Mouse (Mus musculus) thymus, postnatal 14 days (tissue): ENCODE data around the gene Tmem54.
A peak's percentile ranks its signal among the peaks of the same experiment; 100 is the strongest.

ENCODE experiments used
- DNase-seq: peaks from one replicate; pipeline ENCODE4 v3.0.0; 2021

Gene Tmem54

DNA sequence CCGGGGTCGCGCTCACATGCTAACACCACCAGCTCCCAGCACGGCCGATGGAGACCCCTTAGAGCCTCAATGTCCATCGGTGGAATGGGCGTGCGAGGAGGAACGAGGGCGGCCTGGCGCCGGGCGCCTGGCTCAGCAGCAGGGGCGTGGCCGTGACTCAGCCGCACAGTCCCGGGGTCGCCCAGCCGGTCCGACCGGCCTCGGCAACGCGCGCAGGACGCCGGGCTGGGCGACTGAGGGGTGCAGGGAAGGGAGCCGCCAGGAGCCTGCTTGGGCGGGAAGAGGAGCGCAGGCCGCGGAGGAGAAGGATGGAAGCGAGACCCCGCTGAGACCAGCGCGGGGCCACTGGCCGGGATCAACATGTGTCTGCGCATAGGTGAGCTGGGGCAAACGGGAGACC, at the start of gene Tmem54:
Tmem54 (plus strand) TSS at position 193 of the 400 bp plus-strand sequence.
- no peak for DNase-seq

DNA sequence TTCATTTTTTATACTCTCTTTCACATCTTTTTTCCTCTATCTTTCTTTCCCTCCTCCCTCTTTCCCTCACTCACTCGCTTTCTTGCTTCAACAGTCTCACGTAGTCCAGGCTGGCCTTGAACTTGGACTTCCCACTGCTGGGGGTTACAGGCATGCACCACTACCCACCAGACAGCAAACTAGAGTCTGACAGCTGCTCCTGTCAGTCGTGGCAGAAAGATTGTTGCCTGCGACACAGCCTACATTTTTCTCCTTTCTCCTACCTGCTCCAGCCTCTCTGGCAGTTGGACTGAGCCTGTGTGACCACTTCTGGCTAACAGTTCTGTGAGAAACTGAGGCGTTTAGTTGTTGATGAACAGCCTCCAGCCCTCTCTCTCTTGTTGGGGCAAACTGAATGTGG, 49.8 kb upstream of the Tmem54 start:
- no peak for DNase-seq

DNA sequence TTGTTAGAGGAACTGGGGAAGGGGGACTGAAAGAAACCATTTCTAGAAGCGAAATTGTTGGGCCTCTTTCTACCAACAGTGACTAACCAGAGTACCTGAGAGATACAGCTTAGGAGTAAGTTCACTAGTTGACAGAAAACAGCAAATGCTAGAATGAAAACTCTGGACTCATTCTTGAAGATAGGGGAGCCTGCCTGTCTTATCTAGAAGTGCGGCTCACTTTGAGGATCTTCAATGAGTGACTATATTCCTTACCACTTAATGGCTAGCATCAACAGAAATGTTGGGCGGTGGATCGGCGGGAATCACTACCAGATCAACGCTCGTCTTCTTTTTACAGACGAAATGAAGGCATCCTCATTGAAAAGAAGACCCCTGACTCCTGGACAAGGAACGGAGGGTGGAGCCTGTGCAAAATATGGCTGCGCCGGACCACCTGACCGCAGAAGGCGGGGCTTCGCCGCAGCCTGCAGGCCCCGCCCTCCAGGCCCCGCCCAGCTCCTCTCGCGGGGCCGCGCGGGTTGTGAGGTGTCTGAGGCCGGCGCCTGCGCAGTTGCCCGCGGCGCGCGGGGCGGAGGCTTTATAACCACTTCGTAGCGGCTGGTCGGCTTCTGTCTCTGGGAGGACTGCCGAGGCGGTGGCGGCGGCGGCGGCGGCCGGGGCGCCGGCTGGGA, 47.7 kb upstream of the Tmem54 start:
- DNase-seq = peak; percentile 96

DNA sequence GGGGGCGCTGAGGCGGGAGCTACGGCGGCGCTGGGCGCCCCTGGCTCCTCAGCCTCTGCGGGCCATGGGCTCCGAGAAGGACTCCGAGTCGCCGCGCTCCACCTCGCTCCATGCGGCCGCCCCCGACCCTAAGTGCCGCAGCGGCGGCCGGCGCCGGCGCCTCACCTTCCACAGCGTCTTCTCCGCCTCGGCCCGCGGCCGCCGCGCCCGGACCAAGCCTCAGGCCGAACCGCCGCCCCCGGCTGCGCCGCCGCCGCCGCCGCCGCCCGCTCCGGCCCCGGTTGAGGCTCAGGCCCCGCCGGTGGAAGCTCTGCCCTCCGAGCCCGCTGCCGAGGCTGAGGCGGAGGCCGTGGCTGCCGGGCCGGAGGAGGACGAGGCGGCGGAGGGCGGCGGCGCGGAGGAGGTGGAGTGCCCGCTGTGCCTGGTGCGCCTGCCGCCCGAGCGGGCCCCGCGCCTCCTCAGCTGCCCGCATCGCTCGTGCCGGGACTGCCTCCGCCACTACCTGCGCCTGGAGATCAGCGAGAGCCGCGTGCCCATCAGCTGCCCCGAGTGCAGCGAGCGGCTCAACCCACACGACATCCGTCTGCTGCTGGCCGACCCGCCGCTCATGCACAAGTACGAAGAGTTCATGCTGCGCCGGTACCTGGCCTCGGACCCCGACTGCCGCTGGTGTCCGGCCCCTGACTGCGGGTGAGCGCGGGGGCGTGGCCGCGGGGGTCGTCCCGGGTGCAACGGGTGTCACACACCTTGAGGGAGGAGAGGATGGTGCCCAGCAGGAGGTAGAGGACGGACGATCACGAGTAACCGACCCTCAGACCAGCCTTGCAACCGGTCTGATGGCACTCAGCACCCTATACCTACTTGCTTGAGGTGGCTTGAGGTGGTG, 46.9 kb upstream of the Tmem54 start, which contains the start of gene Rnf19b:
Rnf19b (plus strand) TSS at position 65 of the 886 bp plus-strand sequence.
- DNase-seq = peak; percentile 65

DNA sequence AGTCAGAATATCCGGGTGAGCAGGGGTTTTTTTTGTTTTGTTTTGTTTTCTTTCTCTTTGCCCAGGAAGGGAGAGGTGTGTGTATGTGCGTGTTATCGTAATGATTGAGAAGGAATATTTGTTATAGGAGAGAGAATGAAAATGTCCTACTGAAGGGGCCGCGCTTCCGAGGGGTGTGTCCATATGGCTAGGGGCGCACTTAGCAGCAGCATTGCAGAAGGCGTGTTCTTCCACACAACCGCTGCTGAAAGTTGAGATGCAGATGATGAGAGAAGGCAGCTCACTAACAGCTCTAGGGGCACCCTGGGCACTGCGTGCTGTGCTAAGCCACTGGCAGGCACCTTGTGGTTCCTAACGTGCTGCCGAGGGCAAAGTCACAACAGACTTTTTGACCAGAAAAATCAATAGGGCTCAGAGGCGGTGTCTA, 46.2 kb upstream of the Tmem54 start:
- peak; percentile 46 for DNase-seq

DNA sequence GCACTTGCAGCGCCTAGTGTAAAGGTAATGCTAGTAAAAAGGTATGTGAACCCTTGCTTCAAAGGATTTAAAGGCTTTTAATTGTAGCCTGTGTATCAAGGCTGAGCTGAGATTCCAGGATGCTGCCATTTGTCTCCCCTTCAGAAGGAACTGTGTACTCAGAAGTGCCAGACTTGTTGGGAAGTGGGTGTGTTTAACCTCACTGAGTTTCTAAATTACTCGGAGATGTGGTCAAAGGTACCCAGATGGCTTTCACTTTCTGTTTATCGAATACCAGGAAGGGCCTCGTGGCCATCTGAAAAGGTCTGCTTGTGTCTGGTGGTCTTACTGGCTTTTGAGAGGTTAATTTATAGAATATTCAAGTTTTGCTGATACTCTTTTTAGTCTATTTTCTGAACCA, 45.4 kb upstream of the Tmem54 start:
- no peak for DNase-seq

DNA sequence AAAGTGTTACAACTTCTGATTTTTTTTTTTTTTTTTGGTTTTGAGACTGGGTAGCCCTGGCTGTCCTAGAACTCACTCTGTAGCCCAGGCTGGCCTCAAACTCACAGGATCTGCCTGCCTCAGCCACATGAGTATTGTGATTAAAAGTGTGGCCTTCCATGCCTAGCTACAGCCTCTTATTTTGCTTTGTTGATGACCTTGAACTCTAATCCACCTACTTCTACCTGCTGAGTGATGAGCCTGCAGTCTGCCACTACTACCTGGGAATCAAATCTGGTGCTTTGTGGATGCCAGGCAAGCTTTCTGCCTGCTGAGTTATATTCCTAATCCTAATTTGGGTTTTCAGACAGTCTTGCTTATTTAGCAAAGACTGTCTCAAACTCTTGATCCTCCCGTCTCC, 43.9 kb upstream of the Tmem54 start:
- no peak for DNase-seq

DNA sequence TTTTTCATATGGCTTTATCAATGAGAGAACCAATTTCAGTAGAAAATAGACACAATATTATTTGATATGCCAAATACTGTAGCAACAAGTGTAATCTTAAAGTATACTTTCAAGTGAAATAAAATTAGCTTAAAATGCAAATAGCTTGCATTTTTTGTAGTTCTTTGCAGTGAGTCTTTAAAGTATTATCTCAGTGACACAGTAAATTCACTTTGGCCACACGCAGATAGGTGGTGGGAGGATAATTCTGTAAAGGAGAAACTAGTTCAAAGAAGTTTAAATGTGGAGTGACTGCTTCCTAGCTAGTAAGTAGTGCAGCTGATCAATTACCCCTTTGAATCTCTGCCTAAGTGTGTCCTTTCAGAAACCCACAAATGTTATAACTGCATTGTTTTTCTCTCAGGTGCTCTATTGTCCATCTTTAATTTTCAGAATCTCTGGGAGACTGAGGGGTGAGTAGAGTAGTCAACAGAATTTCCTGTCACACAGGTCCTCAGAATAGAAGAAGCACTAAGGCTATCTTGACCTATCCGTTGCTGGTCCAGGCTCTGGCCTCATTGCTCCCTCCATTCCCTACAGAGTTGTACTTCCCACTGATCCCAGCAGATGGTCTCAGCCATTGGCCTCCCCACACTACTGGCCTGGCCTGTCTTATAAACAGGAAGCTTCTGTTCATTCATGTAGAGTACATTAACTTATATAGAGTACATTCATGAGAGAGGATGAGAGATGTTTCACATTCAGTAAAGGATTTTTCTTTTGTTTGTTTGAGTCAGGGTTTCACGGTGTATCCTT, 42.9 kb upstream of the Tmem54 start:
- DNase-seq = no peak

DNA sequence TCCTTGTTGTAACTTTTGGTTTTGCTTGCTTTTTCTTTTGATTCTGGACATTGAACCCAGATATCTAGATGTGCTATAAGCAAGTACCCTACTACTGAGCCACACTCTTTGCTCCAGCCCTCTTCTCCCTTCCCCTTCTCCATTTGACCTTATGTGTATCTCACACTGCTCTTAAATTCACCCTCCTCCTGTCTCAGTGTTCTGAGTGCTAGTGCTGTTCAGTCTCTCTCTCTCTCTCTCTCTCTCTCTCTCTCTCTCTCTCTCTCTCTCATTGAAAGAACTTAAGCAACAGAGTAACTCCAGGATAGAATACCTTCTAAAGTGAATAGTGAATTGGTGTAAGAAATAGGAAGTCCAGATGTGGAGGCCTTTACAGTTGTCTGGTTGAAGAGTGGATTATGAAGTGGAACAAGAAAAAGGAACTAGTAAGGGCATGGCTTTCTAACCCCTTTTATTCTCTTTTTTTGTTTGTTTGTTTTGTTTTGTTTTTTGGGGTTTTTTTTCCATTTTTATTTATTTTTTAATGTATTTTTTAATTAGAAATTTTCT, 39.6 kb upstream of the Tmem54 start:
- DNase-seq = no peak

DNA sequence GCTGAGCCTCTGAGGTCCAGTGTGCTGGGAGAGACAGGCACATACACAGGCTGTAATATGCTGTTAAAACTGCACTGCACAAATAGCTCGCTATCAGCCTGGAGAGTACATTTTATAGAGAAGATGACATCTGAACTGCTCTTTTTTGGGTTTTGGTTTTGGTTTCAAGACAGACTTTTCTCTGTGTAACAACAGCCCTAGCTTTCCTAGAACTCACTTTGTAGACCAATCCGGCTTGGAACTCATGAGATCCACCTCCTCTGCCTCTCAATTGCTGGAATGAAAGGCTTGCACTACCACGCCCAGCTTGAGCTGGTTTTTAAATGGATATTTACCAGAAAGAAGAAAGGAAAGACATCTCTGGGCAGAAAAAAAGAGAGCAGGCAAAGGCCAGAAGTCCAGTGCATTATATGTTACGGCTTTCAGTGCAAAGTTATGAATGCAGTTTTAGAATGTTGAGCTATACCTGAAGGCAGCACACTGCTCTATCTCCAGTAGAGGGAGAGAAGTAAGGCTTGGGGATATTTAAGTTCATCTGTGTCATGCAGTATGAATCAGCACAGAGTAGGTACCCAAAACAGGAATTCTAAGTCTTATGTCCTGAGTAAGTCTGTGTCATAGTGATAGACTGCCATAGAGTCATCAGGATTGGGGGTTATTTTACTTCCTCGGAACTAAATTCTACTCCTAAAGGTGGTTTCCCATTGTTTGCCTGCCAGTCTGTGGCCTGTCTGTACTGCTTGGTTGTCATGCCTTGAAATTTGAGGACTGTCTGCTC, 37.5 kb upstream of the Tmem54 start:
- no peak for DNase-seq

DNA sequence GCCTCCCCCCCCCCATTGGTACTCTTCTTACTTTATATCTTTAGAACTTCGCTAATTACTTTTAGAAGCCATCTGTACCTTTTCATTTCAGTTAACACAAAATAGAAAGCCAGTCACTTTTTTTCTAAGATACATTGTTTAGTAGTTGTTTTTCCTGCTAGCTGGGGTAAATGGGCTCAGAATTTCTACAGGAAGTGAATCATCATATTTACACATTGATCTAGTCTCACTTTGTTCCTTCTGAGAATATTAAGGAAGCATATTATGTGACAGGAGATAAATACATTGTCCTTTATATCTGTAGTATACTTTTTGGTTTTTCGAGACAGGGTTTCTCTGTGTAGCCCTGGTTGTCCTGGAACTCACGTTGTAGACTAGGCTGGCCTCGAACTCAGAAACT, 36.5 kb upstream of the Tmem54 start:
- DNase-seq = no peak

DNA sequence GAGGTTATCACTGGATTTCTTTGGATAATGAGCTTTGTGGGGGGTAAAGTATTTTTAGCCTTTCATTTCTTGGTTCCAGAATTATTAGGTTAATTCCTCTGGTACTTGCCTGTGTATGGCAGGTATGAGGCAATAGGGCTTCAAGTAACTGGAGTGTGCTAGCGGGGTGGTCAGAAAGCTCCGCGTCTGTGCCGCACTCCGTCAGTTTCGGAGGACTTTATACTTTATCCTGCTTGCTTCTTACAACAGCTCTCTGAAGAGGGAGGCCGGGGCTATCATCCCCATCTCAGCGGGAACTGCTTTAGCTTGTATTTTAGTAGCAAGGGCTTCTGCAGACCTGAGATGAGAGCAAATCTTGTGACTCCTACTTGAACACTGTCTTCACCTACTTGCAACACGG, 26.2 kb upstream of the Tmem54 start:
- DNase-seq = no peak

DNA sequence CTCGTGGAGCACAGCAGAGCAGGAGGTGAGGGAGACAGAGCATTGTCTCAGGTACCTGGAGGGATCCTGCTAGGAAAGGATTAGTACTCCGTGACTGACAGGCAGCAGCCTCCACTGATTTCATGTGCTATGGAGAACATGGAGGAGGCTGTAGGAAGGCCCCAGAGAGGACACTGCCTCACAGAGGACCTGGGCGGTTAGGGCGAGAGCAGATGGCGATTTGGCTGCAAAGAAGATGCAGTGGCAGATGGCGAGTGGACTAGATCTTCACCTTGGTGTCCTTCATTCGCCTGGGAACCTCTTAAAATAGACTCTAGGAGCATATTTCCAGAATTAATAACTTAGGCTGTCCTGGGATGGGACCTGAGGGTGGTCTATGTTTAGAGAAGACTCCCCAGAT, 24.3 kb upstream of the Tmem54 start:
- DNase-seq = no peak

DNA sequence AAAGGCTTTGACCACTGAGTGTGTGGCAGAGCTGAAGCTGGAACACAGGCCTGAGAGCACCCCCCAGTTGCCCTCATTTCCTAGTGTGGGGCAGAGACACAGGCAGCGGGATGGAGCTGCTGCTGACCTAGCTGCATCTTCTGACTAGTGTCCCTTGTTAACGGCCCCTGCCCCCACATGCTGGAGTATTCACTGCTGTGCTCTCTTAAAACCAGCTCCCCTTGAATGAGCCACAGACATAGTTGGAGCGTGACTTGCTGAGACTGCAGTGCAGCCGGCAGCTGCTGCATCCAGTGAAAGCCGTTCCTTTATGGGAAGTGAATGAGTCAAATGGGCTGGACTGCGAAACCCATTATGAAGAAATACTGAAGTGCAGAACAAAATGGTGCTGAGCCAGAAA, 23.8 kb upstream of the Tmem54 start:
- DNase-seq = no peak

DNA sequence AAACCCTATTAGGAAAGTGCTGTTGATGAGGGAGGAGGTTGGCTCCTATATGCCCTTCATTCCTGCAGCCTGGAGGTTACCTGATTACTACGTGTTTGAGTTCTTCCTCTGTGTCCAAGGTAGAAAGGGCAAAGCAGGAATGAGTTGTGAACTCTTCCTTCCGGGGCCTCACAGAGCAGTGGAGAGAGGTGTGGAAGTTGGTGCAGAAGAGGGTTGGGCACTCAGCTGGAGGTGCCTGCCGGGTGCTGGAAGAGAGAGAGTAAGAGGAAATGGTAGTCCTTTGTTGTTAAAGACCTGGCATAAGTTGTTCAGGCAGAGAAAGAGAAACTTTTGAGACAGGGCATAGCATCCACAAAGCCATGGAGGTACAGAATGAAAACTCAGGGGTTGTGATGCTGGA, 23.4 kb upstream of the Tmem54 start:
- no peak for DNase-seq

DNA sequence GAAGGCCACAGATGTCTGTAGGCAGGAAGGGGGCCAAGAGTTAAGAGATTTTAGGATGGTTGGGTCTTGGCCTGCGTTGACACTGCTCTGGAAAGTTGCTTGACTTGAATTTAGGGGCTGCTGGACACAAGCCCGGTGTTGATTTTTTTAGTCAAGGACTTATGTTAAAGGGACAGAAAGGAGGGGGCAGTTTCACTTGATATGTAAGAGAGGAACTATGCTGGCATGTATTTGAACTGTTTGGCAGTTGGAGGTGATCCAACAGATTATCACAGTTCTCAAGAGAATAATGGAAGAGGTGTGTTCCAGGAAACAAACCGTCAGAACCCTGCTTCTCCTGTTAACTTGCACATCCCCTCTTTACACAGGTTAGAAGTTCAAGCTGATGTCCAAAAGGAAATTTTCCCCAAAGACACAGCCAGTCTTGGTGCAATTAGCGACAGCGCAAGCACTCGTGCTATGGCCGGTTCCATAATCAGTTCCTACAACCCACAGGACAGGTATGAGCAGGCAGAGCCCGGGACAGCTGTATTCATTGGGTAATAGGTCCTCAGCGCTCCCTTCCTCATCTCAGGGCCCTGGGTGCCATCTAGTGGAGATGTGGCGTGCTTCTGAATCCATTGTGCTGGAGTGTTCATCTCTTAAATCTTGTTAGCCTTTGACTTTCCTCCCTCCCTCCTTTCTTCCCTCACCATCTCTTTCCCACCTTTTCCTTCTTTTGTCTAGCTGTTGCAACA, 22.8 kb upstream of the Tmem54 start:
- peak; percentile 69 for DNase-seq

DNA sequence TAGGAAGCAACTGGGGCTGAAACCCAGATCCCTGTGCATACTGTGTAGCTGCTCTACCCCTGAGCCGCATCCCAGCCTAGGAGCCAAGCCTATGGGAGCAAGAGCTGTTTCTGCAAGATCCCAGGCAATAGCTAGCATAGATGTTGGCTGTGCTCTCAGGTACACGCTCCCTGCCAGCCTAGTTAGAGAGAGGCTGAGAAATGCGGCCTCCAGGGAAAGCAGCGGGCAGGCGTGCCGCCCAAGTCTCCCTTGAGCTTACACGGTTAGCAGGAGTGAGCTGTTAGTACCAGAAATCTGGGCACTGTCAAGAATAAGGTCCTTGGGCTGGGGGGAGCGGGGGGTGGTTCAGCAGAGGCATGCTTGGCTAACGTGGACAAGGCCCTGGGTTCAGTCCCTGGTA, 20.5 kb upstream of the Tmem54 start:
- no peak for DNase-seq

DNA sequence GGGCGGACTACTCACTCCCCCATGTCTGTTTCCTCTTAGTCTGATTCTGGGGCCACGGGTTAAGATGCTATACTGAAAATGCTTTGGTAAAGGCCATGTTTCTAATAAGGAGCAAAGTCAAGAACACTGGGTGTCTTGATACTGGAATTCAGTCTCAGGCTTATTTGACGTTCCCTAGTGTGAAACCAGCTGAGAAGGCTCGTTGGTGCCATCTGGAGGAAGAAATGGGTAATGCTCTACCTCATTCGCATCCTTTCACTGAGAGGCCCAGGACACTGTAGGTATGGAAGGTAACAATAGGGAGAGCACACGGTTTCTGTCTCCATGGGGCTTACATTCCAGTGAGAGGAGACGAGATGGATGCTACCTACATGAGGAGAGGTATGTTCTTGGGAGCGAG, 19.3 kb upstream of the Tmem54 start:
- DNase-seq = peak; percentile 66

DNA sequence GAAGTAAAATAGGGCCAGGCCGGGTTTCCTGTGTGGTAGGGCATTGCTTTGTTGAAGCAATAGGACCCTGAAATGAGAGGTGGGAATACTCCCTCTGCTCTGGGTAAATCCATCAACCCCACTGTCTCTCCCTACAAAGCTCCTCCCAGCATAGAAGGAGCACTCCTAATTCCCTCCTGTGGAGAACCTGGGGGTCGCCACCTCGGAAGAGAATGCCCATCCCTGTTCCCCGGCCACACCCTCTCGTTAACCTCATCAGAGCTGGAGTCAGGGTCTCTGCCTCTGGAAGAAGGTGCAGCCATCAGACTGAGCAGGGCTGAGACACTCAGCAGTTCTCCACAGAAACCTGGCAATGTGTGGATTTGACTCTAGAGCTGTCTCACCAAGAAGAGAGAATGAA, 17.5 kb upstream of the Tmem54 start:
- no peak for DNase-seq

DNA sequence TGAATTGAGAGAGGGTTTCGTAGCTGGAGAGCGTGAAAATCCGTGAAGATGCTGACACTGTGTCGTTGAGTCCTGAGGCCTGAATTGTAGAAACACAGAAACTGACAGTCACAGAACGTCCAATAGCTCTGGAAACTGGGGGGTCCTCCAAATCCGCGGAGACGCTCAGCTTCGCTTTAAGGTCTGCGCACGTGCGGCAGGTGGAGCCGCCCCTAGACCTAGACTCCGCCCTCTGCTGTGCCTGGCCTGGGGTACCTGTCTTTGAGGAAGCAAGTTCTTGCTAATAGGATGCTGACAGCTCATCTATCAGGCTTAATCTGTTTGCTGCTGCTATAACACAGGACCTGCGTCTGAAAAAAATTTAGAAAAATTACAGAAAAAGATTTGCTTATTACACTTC, 10.1 kb upstream of the Tmem54 start:
- DNase-seq = peak; percentile 9

DNA sequence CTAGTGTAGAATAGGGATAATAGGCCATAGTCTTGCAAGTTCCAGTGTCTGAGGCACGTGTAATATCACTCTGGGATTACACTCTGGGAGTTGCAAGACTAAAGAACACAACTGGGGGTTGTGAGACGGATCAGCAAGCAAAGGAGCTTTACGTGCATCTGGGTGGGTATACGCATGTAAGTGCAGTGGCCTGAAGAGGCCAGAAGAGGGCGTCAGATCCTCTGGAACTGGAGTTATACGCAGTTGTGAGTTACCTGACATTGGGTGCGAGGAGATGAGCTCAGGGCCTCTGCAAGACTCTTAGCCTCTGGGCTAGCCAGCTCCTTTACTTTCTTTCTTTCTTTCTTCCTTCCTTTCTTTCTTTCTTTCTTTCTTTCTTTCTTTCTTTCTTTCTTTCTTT, 8.3 kb upstream of the Tmem54 start:
- DNase-seq = no peak
